Mouse (Mus musculus): Measurements from ENCODE around the gene Mipep. TPM values are rescaled to one million over a fixed set of nuclear protein-coding genes. Genes with fewer than 3 reads are reported as not detected.

The Mipep gene
- polyA plus RNA-seq, 3 experiments from 2014 or later, result 1.7 to 2.1 (median 1.9) TPM

GRCm38 (mm10) chr14:60885361-60885950 is 101.1 kb downstream of the Mipep start:
- no peak for ATAC-seq

GRCm38 (mm10) chr14:60893882-60894281 is 109.5 kb downstream of the Mipep start:
- ATAC-seq, result no peak

- ATAC-seq, result no peak
Observed at GRCm38 (mm10) chr14:60895172-60896000, 111.0 kb downstream of the Mipep start.

GRCm38 (mm10) chr14:60898086-60898667 is 113.8 kb downstream of the Mipep start:
- ATAC-seq, result no peak

- no peak for ATAC-seq
Observed at GRCm38 (mm10) chr14:60904501-60904900, 120.1 kb downstream of the Mipep start.

GRCm38 (mm10) chr14:60906421-60907374 is 122.3 kb downstream of the Mipep start:
- ATAC-seq, result no peak

- ATAC-seq, result no peak
Observed at GRCm38 (mm10) chr14:60909351-60909750, 125.0 kb downstream of the Mipep start.

GRCm38 (mm10) chr14:60910506-60911444 is 126.4 kb downstream of the Mipep start:
- ATAC-seq, result no peak

GRCm38 (mm10) chr14:60912981-60913468 is 128.7 kb downstream of the Mipep start:
- no peak for ATAC-seq

GRCm38 (mm10) chr14:60916661-60917060 is 132.3 kb downstream of the Mipep start:
- ATAC-seq, result no peak

- ATAC-seq, result no peak
Observed at GRCm38 (mm10) chr14:60926011-60926410, 141.6 kb downstream of the Mipep start.

- no peak for ATAC-seq
Observed at GRCm38 (mm10) chr14:60935705-60936104, 151.3 kb downstream of the Mipep start.

GRCm38 (mm10) chr14:60937481-60938039 is 153.2 kb downstream of the Mipep start:
- ATAC-seq, result no peak

Other genes starting within 250 kb of the Mipep start
- gene Spata13, start 150.6 kb upstream of the Mipep start, polyA plus RNA-seq (2017; shearing (Covaris generic)), result 100 to 1,000 TPM in 1 of 3 experiments, 10 to 100 TPM in 2; 87.6 to 120 (median 95.0) TPM
- under 1 TPM in 1 of 3 experiments, not detected in 2; 0.30 TPM for gene C1qtnf9, start 16.4 kb upstream of the Mipep start, polyA plus RNA-seq (2017; shearing (Covaris generic))

Data from inflammation-experienced regulatory T-cells, adult 6 months (primary cell).